Mouse (Mus musculus) hindbrain, embryonic 14.5 days (tissue): Measurements from ENCODE around the gene Oxct2b. TPM values are rescaled to one million over a fixed set of nuclear protein-coding genes. Genes with fewer than 3 reads are reported as not detected.

Source experiments
- ATAC-seq: fragments of 200-750 bp; cut with Nextera tagmentation; 2 replicates; pipeline ENCODE4 v1.8.0; 2017; ENCODE audit warnings: moderate number of reproducible peaks, mild to moderate bottlenecking, moderate TSS enrichment, moderate library complexity; ENCODE audit not compliant: low FRiP score
- DNase-seq: peaks from one replicate; pipeline ENCODE4 v3.0.0-alpha.2; 2015; ENCODE audit warnings: low spot score
- H3K27ac ChIP-seq: fragments of 300-500 bp; sonication (generic); 2 replicates; pipeline ENCODE4 v1.5.1; 2014; ENCODE audit warnings: mild to moderate bottlenecking, moderate library complexity
- H3K27me3 ChIP-seq: fragments of 300-500 bp; sonication (generic); 2 replicates; pipeline ENCODE4 v1.6.1; 2014; ENCODE audit warnings: mild to moderate bottlenecking, low read length, mixed read lengths; ENCODE audit not compliant: control insufficient read depth, insufficient read depth
- H3K36me3 ChIP-seq: fragments of 300-500 bp; sonication (generic); replicated peaks from 2 replicates; pipeline ENCODE4 v1.6.1; 2014; ENCODE audit not compliant: control insufficient read depth, insufficient read depth
- H3K4me1 ChIP-seq: fragments of 300-500 bp; sonication (generic); replicated peaks from 2 replicates; pipeline ENCODE4 v1.6.1; 2014; ENCODE audit warnings: antibody characterized with exemption, low read length, mixed read lengths; ENCODE audit not compliant: control insufficient read depth, insufficient read depth
- H3K4me2 ChIP-seq: fragments of 300-500 bp; sonication (generic); replicated peaks from 2 replicates; pipeline ENCODE4 v1.6.1; 2014; ENCODE audit warnings: mild to moderate bottlenecking, moderate library complexity
- H3K4me3 ChIP-seq: fragments of 300-500 bp; sonication (generic); replicated peaks from 2 replicates; pipeline ENCODE4 v1.5.1; 2014; ENCODE audit warnings: mild to moderate bottlenecking, low read length
- H3K9ac ChIP-seq: fragments of 300-500 bp; sonication (generic); 2 replicates; pipeline ENCODE4 v1.6.1; 2014
- H3K9me3 ChIP-seq: fragments of 300-500 bp; sonication (generic); 2 replicates; pipeline ENCODE4 v1.6.1; 2016; ENCODE audit warnings: low read length; ENCODE audit not compliant: control insufficient read depth
- WGBS: fragments of 180-500 bp; shearing (Covaris S2); extraction: QIAGEN DNeasy Blood & Tissue Kit; methylation state at CpG from one replicate; pipeline ENCODE4 v1.1.7; 2014; 5-methylcytosine and 5-hydroxymethylcytosine counted together
- polyA plus RNA-seq: library from polyadenylated mRNA; unstranded; fragments of >200 nt; fragmentation: Nextera tagmentation; extraction: Ambion mirVana; gene quantifications from 2 replicates; pipeline ENCODE4 v1.2.1, GENCODE M21; 2014

The Oxct2b gene
- polyA plus RNA-seq: 0.65 and 1.1 TPM in 2 replicates

DNA sequence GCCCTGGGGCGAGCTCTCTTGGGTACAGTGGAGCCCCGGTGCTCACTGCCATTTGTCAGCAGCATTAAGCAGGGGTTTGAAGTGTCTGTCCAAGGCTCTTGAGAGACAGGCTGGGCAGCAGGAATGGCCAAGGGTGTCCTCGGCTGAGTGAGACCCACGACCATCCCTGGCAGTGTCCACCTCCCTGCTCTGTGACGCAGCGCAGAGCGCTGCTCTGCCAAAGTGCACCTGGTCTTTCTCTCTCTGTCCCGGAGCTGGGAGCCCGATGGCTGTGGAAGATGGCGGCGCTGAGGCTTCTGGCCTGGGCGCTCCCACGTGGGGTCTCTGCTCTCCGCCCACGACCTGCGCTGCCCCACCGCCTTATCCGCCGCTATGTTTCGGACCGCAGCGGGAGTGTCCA lies at the start of gene Oxct2b:
Gene Oxct2b (plus strand): TSS at position 256 of the 400 bp plus-strand sequence.
- no peaks in the 10 kb centered on the region for H3K9me3 ChIP-seq
- peak within 1 kb of the TSS; percentile 35 for H3K4me3 ChIP-seq
- H3K36me3 ChIP-seq: no peaks in the 10 kb centered on the region
- no peak within 1 kb of the TSS for H3K27ac ChIP-seq
- WGBS: 12% methylated on average over 22 of the region's 22 CpGs
- H3K4me1 ChIP-seq: peaks cover 3% of the 10 kb centered on the region; the same call in 1 of the 2 replicates
- no peaks in the 10 kb centered on the region for H3K27me3 ChIP-seq
- H3K9ac ChIP-seq: peak within 1 kb of the TSS; percentile 57
- DNase-seq: no peak
- 0 out of 2 replicates have a peak, but pooled peaks have one; percentile 46 for ATAC-seq
- H3K4me2 ChIP-seq: peak within 1 kb of the TSS; percentile 54

DNA sequence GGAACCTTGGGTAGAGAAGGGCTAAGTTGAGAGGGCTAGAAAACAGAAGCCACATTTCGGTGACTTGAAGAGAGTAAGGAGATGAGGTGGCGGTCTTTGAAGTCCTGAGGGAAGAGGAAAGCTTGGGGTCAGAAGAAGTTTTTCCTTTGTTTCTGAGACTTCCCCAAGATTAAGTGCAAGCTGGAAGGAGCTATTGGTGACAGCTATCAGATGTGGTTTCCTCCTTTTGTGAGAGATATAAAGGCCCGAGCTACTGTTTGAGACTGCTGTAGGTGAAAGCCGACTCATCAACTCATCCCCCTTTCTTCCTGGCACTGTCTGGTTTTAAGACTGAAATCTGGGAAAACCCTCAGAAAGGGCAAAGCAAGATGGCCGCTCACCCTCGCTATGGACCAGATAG lies 47.4 kb upstream of the Oxct2b start:
- no peaks in the 10 kb centered on the region for H3K36me3 ChIP-seq
- 0 out of 2 replicates have a peak, but pooled peaks cover 4% of the 10 kb centered on the region for H3K4me1 ChIP-seq
- H3K27ac ChIP-seq: no peak overlapping the region
- ATAC-seq (no peak), DNase-seq (no peak)
- H3K4me3 ChIP-seq: no peak overlapping the region
- H3K27me3 ChIP-seq: no peaks in the 10 kb centered on the region
- 82% methylated on average over 6 of the region's 6 CpGs for WGBS
- no peaks in the 10 kb centered on the region for H3K9me3 ChIP-seq
- H3K4me2 ChIP-seq: no peak overlapping the region
- no peak overlapping the region for H3K9ac ChIP-seq

DNA sequence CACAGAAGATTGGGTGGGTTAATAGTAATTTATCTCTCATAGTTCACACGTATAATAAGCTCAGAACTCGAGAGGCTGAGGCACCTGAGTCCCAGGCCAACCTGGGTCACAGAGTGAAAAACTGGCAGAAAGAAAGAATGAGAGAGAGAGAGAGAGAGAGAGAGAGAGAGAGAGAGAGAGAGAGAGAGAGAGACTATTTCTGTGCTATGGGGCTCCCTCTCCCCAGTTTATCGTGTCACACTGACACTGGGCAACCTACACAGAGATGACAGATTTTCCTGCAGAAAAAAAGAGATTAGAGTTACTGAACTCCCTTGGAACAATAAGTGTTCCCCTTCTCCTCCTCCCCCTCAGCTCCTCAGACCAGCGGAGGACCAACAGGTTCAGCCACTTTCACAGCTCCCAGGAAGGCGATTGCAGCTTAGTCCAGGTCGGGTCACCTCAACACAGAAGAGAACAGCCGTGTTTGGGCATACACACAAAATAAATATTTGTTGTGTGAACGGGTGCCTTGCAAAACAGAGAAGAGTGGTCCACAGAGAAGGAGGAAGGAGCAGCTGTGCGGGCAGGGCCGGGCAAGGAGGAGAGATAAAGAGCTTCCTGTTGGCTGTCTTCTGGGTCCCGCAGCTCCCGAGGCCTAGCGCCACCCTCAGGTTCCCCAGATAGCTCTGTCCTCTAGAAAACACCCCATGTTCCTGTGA lies 44.6 kb upstream of the Oxct2b start:
- no peaks in the 10 kb centered on the region for H3K9me3 ChIP-seq
- H3K9ac ChIP-seq: peak overlapping the region; percentile 16; the same call in 1 of the 2 replicates
- no peaks in the 10 kb centered on the region for H3K36me3 ChIP-seq
- ATAC-seq: peak; percentile 46; the same call in 1 of the 2 replicates
- no peaks in the 10 kb centered on the region for H3K27me3 ChIP-seq
- no peak overlapping the region for H3K27ac ChIP-seq
- WGBS: 12% methylated on average over 13 of the region's 13 CpGs
- peak overlapping the region; percentile 27 for H3K4me2 ChIP-seq
- no peak overlapping the region for H3K4me3 ChIP-seq
- peak; percentile 33 for DNase-seq
- 0 out of 2 replicates have a peak, but pooled peaks cover 4% of the 10 kb centered on the region for H3K4me1 ChIP-seq

DNA sequence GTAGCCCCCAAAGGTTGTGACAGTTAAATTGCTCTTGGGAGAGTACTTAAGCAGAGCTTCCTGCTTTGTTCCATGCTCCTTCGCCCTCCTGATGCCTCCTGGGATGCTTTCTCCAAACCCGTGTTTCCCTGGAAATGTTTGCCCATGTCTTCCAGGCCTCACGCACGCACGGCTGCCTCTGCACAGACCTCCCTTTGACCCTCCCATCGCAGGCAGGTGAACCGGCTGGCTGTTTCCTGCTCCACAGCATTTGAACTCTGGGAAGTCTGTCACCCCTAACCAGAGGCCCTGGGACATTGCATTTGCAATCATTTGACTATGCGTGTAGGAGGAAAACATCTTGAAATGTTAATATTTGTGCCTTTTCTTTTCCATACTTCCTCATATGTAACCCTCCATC lies 39.1 kb upstream of the Oxct2b start:
- Histone ChIP-seq H3K4me1 (no peaks in the 10 kb centered on the region), H3K9ac (no peak overlapping the region), H3K4me3 (no peak overlapping the region), H3K4me2 (no peak overlapping the region), H3K9me3 (no peaks in the 10 kb centered on the region), H3K36me3 (no peaks in the 10 kb centered on the region), H3K27me3 (no peaks in the 10 kb centered on the region), H3K27ac (no peak overlapping the region)
- no peak for DNase-seq
- no peak for ATAC-seq
- WGBS: 50% methylated on average over 8 of the region's 8 CpGs

DNA sequence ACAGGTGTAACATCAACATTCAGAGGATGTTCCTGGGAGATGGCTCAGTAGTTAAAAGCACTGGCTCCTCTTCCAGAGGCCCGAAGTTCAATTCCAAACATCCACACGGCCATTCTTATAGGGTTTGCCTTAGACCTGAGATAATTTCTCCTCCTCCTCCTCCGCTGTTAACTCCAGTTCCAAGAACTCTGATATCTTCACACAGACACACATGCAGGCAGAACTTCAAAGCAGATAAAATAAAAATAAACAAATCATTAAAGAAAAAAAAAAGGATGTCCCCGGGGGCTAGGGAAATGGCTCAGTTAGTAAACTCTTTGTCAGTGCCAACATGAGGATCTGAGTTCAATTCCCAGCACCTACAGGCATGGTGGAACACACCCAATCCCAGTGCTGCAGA lies 37.8 kb upstream of the Oxct2b start:
- Histone ChIP-seq H3K36me3 (no peaks in the 10 kb centered on the region), H3K4me2 (no peak overlapping the region), H3K4me1 (no peaks in the 10 kb centered on the region), H3K9ac (no peak overlapping the region), H3K9me3 (no peaks in the 10 kb centered on the region), H3K4me3 (no peak overlapping the region), H3K27me3 (no peaks in the 10 kb centered on the region), H3K27ac (no peak overlapping the region)
- no peak for DNase-seq
- 87% methylated on average over 4 of the region's 4 CpGs for WGBS
- no peak for ATAC-seq

DNA sequence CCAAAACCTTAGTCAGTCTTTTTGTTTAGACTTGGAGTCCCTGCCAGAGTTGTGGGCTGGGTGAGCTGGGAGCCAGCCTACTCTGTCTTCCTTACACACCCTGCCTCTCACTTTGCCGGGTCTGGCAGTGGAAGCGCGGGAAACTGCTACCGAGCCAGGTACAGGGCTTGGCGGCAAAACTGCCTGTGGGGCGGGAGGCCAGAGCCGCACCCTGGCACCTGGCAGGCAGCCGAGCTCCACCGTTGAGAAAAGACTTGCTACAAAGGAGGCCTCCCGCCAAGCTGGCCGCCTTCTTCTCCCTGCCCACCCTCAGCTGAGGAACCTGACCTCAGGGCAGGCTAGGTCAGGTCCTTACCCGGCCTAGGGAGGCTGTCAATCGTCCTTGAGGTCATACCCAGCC lies 35.3 kb upstream of the Oxct2b start:
- WGBS: 33% methylated on average over 13 of the region's 13 CpGs
- no peak for DNase-seq
- H3K9ac ChIP-seq: no peak overlapping the region

DNA sequence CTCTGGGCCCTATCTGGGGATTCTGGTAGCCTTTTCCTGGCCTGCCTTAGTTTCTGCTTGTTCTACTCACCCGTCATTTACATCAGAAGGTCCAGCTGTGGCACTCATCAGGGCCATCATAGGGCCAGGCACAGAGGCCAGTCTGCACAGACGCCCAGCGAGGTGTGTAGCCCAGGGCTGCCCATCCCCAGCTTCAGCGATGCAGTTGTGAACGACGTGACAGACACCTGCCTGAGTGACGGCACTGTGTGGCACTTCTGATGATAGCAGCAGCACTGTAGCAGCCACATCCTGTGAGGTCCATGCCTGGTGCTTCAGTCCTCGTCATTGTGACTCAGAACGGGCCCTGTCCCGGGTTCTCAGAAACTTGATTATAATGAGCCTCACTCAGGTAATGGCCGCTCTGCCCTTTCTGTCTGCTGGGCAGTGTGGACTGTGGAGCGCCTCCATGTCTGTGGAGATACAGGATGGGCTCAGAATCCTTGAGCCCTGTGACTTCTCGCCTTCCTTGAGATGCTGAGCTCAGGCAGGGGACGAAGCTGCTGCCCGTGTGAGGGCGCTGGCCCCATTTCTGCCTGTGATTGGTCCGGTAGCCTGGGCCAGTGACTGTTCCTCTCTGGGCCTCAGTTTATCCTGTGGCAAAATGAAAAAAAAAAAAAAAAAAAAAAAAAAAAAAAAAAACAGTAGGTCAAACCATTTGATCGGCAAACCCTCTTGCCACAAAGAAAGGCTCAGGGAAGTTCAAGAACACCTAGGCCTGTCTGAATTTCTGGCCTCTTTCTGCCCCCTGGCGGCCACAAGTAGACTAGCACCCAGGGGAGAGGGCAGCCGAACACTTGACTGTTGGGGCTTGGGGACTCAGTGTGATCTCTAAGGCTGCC lies 33.5 kb upstream of the Oxct2b start:
- H3K4me1 ChIP-seq: no peaks in the 10 kb centered on the region
- DNase-seq: peak; percentile 79

More for the DNA sequence above, 35.3 kb upstream of the Oxct2b start:
- no peaks in the 10 kb centered on the region for H3K36me3 ChIP-seq
- H3K4me2 ChIP-seq: no peak overlapping the region
- no peak overlapping the region for H3K27ac ChIP-seq
- H3K27me3 ChIP-seq: no peaks in the 10 kb centered on the region
- H3K4me3 ChIP-seq: no peak overlapping the region
- ATAC-seq: no peak
- H3K4me1 ChIP-seq: no peaks in the 10 kb centered on the region
- H3K9me3 ChIP-seq: no peaks in the 10 kb centered on the region

DNA sequence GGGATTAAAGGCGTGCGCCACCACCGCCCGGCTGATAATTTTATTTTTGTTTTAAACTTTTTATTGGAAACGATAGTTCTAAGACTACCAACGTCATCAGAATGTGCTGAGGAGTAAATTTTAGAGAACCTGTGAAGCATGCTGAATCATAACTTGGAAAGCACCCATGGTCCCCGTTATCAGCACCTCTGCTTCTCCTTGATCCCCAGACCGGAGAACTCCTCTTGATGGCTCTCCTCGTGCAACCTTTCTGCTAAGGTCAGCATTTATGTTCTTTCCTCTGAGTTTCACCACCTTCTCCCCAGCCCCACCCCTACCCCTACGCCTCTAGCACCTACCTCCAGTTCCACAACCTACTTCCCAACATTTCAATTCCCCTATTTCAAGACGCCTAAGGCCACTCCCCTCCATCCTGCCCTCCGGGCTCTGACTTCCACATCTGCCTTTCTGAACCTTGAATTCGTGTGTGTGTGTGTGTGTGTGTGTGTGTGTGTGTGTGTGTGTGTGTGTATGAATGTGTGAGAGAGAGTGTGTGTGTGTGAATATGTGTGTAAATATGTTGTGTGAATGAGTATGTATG lies 32.7 kb upstream of the Oxct2b start:
- ATAC-seq (no peak), DNase-seq (no peak)
- Histone ChIP-seq H3K27ac (no peak overlapping the region), H3K27me3 (no peaks in the 10 kb centered on the region), H3K36me3 (no peaks in the 10 kb centered on the region), H3K4me2 (no peak overlapping the region), H3K9me3 (no peaks in the 10 kb centered on the region), H3K9ac (no peak overlapping the region), H3K4me3 (no peak overlapping the region), H3K4me1 (no peaks in the 10 kb centered on the region)
- 72% methylated on average over 13 of the region's 13 CpGs for WGBS

More for the DNA sequence above, 33.5 kb upstream of the Oxct2b start:
- Histone ChIP-seq H3K4me3 (no peak overlapping the region), H3K9me3 (no peaks in the 10 kb centered on the region), H3K27me3 (no peaks in the 10 kb centered on the region), H3K27ac (no peak overlapping the region), H3K9ac (no peak overlapping the region), H3K4me2 (no peak overlapping the region), H3K36me3 (no peaks in the 10 kb centered on the region)
- ATAC-seq: peak; percentile 70; the same call in 1 of the 2 replicates
- 70% methylated on average over 20 of the region's 20 CpGs for WGBS

DNA sequence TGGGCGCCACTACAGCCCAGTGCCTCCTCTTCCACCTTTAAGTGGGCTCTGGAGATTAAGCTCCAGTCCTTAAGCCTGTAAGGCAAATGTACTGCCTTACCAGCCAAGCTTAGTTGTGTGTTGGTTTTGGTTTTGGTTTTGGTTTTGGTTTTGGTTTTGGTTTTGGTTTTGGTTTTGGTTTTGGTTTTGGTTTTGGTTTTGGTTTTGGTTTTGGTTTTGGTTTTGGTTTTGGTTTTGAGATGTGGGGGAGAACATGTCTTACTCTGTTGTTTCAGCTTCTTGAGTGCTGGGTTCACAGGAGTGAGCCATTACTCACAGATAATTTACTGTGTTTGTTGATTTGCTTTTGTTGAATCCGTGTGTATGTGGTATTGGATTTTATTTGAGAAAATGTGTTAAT lies 30.8 kb upstream of the Oxct2b start:
- no peak for ATAC-seq
- Histone ChIP-seq H3K27ac (no peak overlapping the region), H3K36me3 (no peaks in the 10 kb centered on the region), H3K4me1 (no peaks in the 10 kb centered on the region), H3K4me3 (no peak overlapping the region), H3K27me3 (no peaks in the 10 kb centered on the region), H3K9me3 (no peaks in the 10 kb centered on the region), H3K4me2 (no peak overlapping the region), H3K9ac (no peak overlapping the region)
- WGBS: 85% methylated on average over 2 of the region's 2 CpGs
- DNase-seq: no peak
